Mouse (Mus musculus): ENCODE results near the gene Gm15023. TPM values are rescaled to one million over a fixed set of nuclear protein-coding genes. Genes with fewer than 3 reads are reported as not detected.
"Not testable (repeated sequence)": the region's sequence is repeated elsewhere in the genome, so short reads cannot be mapped to it uniquely, and the experiment has no call there.

The Gm15023 gene
- not detected in 2 replicates for polyA plus RNA-seq (2014; fragmentation: Nextera tagmentation; extraction: Ambion mirVana)

DNA sequence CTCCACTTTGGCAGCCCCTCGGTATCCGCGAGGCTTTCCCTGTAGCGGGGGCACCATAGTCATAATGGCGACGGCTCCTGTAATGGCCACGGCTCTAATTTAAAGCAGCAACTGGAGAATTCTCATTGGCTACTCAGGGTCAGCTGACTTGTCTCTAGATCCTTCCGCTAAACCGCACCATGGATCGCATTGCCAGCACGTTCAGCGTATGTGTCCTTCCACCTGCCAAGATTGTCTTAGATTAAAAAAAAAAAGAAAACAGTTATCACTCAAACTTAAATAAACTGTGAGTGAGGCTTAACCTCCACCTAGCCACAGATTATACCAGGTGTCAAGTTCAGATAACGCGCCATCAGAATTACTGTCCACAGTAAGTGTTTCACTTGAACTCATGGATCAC lies at the start of gene Gm15023:
Gene Gm15023, minus strand, starts transcription at position 101 of the 400 bp plus-strand sequence.
- H3K4me2 ChIP-seq (ENCODE audit: low read length); ATAC-seq (replicated peaks; ENCODE audit: low FRiP score, low TSS enrichment, low read depth); DNase-seq (ENCODE audit: low spot score); H3K4me3 ChIP-seq (ENCODE audit: low read depth, low read length); H3K27me3 ChIP-seq (replicated peaks; ENCODE audit: control insufficient read depth, insufficient read depth, low read length); H3K27ac ChIP-seq (ENCODE audit: low read depth); H3K9ac ChIP-seq (ENCODE audit: low read length); H3K36me3 ChIP-seq (ENCODE audit: control insufficient read depth, insufficient read depth, low read length); H3K9me3 ChIP-seq (ENCODE audit: control insufficient read depth, low read length); H3K4me1 ChIP-seq (replicated peaks; ENCODE audit: control insufficient read depth, insufficient read depth, low read length): not testable (repeated sequence)
- WGBS = 95% methylated on average over 5 of the region's 14 CpGs

- WGBS = 19% methylated on average over 11 of the region's 13 CpGs
- Histone ChIP-seq H3K4me1 (replicated peaks; ENCODE audit: control insufficient read depth, insufficient read depth, low read length) (no peaks in the 10 kb centered on the region), H3K27ac (ENCODE audit: low read depth) (no peak within 1 kb of the TSS), H3K36me3 (ENCODE audit: control insufficient read depth, insufficient read depth, low read length) (no peaks in the 10 kb centered on the region), H3K9me3 (ENCODE audit: control insufficient read depth, low read length) (no peaks in the 10 kb centered on the region), H3K9ac (ENCODE audit: low read length) (no peak within 1 kb of the TSS), H3K4me2 (ENCODE audit: low read length) (peak within 1 kb of the TSS; percentile 48), H3K4me3 (ENCODE audit: low read depth, low read length) (peak within 1 kb of the TSS; percentile 13; the same call in 1 of the 2 replicates), H3K27me3 (replicated peaks; ENCODE audit: control insufficient read depth, insufficient read depth, low read length) (peaks cover 10% of the 10 kb centered on the region; the same call in 1 of the 2 replicates)
- DNase-seq (ENCODE audit: low spot score) (no peak), ATAC-seq (replicated peaks; ENCODE audit: low FRiP score, low TSS enrichment, low read depth) (no peak)
These were observed 33.2 kb upstream of the Gm15023 start, which contains the start of gene Tceal6 for GRCm38 (mm10) chrX:135210436-135211221. TSS of gene Tceal6 (minus strand) at chrX:135210687.

DNA sequence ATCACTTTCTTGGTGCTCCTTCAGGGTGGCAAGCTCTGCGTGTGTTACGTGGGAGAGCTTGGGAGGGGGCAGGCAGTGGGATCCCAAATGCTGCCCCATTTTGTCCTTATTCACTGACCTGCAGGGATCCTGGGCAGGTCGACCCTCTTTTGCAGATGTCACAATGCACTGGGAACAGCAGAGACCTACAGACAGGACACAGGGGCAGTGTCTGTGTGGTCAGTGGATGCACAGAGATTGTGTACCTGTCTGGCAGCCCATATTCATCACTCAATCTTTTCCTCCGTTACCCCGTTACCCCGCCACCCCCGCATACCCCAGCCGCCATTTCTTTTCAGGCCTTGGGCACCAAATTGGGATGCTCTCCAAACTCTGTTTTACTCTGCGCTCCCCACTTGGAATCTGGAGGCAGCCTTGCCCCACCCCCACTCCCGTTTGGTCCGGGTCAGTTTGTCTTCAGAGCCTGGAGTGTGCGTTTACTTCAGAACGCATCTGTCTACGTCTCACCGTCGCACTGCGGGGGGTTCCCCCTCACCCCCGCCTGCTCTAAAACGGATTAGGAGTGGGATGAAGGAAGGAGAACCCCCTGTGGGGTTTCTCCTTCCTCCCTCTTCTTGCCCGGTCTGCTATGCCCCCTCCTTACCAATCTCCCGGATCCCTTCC lies 32.5 kb upstream of the Gm15023 start:
- H3K27ac ChIP-seq (ENCODE audit: low read depth); DNase-seq (ENCODE audit: low spot score); ATAC-seq (replicated peaks; ENCODE audit: low FRiP score, low TSS enrichment, low read depth): not testable (repeated sequence)

DNA sequence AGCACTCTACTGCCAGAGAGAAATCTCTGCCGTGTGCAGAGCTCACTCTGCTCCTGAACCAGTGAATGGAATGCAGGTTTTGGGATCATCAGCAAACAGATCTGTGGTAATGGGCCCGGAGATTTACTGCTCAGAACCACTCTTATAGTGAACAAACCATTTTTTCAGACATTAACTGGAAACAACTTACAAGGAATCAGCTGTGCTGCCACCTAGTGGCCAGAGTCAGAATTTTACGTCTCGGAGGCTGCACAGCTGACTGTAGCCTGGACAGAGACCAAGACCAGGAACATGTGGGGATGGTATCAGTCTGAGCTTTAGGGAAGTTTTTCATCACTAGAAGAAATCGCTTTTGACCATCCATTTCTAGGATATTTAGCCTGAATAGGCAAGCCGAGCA lies 12.5 kb upstream of the Gm15023 start:
- not testable (repeated sequence) for H3K36me3 ChIP-seq (ENCODE audit: control insufficient read depth, insufficient read depth, low read length); H3K9ac ChIP-seq (ENCODE audit: low read length); H3K4me3 ChIP-seq (ENCODE audit: low read depth, low read length); DNase-seq (ENCODE audit: low spot score); H3K27ac ChIP-seq (ENCODE audit: low read depth); H3K4me1 ChIP-seq (replicated peaks; ENCODE audit: control insufficient read depth, insufficient read depth, low read length); H3K27me3 ChIP-seq (replicated peaks; ENCODE audit: control insufficient read depth, insufficient read depth, low read length); H3K4me2 ChIP-seq (ENCODE audit: low read length); ATAC-seq (replicated peaks; ENCODE audit: low FRiP score, low TSS enrichment, low read depth); H3K9me3 ChIP-seq (ENCODE audit: control insufficient read depth, low read length)
- WGBS = no CpG with 5 or more reads among the region's 6 CpGs

More for the DNA sequence above, 32.5 kb upstream of the Gm15023 start:
- H3K4me3 ChIP-seq (ENCODE audit: low read depth, low read length) = peak overlapping the region; percentile 13; the same call in 1 of the 2 replicates
- H3K36me3 ChIP-seq (ENCODE audit: control insufficient read depth, insufficient read depth, low read length); H3K9me3 ChIP-seq (ENCODE audit: control insufficient read depth, low read length); H3K4me1 ChIP-seq (replicated peaks; ENCODE audit: control insufficient read depth, insufficient read depth, low read length); H3K9ac ChIP-seq (ENCODE audit: low read length); H3K27me3 ChIP-seq (replicated peaks; ENCODE audit: control insufficient read depth, insufficient read depth, low read length): not testable (repeated sequence)
- H3K4me2 ChIP-seq (ENCODE audit: low read length) = peak overlapping the region; percentile 48
- 11% methylated on average over 18 of the region's 21 CpGs for whole genome bisulfite sequencing

DNA sequence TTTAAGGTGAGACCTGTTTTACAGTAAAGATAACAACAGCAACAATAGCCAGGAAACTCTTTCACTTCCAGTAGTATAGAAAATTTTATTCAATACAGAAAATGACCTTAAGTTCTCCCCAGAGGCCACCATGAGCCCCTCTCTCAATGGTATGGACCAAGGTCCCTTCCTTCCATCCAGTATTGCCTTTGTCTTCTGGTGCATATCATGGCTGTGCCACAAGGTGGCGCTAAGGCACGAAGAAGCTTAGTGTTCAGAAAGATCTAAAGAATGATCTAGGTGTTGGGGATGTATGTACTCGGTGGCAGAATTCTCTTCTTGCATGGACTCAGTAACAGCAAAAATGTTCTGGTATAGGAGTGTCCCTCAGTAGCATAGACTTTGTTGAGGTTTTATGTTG lies 11.2 kb upstream of the Gm15023 start:
- H3K9ac ChIP-seq (ENCODE audit: low read length); H3K36me3 ChIP-seq (ENCODE audit: control insufficient read depth, insufficient read depth, low read length); H3K27me3 ChIP-seq (replicated peaks; ENCODE audit: control insufficient read depth, insufficient read depth, low read length); H3K27ac ChIP-seq (ENCODE audit: low read depth); ATAC-seq (replicated peaks; ENCODE audit: low FRiP score, low TSS enrichment, low read depth); H3K4me3 ChIP-seq (ENCODE audit: low read depth, low read length); DNase-seq (ENCODE audit: low spot score); H3K4me2 ChIP-seq (ENCODE audit: low read length); H3K4me1 ChIP-seq (replicated peaks; ENCODE audit: control insufficient read depth, insufficient read depth, low read length); H3K9me3 ChIP-seq (ENCODE audit: control insufficient read depth, low read length): not testable (repeated sequence)
- no CpG with 5 or more reads among the region's 3 CpGs for WGBS

Other genes starting within 250 kb of the Gm15023 start
- 0.31 and 0.54 TPM in 2 replicates for gene Nxf2, start 212.9 kb downstream of the Gm15023 start, polyA plus RNA-seq (2014; fragmentation: Nextera tagmentation; extraction: Ambion mirVana)
- 4.2 and 5.5 TPM in 2 replicates for gene Zmat1, start 168.4 kb downstream of the Gm15023 start, polyA plus RNA-seq (2014; fragmentation: Nextera tagmentation; extraction: Ambion mirVana)
- gene Tceal6, start 33.1 kb upstream of the Gm15023 start, polyA plus RNA-seq (2014; fragmentation: Nextera tagmentation; extraction: Ambion mirVana) = 0.36 TPM in 1 of 2 replicates, not detected in the other
- gene Pramel3, start 124.7 kb upstream of the Gm15023 start, polyA plus RNA-seq (2014; fragmentation: Nextera tagmentation; extraction: Ambion mirVana) = not detected in 2 replicates
- gene Gm5128, start 195.7 kb upstream of the Gm15023 start, polyA plus RNA-seq (2014; fragmentation: Nextera tagmentation; extraction: Ambion mirVana) = not detected in 2 replicates